Mouse (Mus musculus): ENCODE results near the gene Ndufv3.

The Ndufv3 gene

GRCm38 (mm10) chr17:31519946-31520838, at the start of gene Ndufv3, which contains the start of gene Wdr4:
Ndufv3 (plus strand) TSS chr17:31520115.
Wdr4 (minus strand) TSS chr17:31519980.
- DNase-seq (ENCODE audit: low read depth): peak; percentile 100

- no peak for DNase-seq (ENCODE audit: low read depth)
Measured at GRCm38 (mm10) chr17:31470766-31471418, 49.0 kb upstream of the Ndufv3 start.

- DNase-seq (ENCODE audit: low read depth): no peak
Measured at GRCm38 (mm10) chr17:31474388-31474787, 45.5 kb upstream of the Ndufv3 start.

GRCm38 (mm10) chr17:31478606-31479005, 41.3 kb upstream of the Ndufv3 start:
- no peak for DNase-seq (ENCODE audit: low read depth)

- DNase-seq (ENCODE audit: low read depth): no peak
Measured at GRCm38 (mm10) chr17:31479108-31479844, 40.6 kb upstream of the Ndufv3 start.

GRCm38 (mm10) chr17:31486616-31487198, 33.2 kb upstream of the Ndufv3 start:
- no peak for DNase-seq (ENCODE audit: low read depth)

- no peak for DNase-seq (ENCODE audit: low read depth)
Measured at GRCm38 (mm10) chr17:31487433-31488060, 32.4 kb upstream of the Ndufv3 start.

- no peak for DNase-seq (ENCODE audit: low read depth)
Measured at GRCm38 (mm10) chr17:31491355-31491754, 28.6 kb upstream of the Ndufv3 start.

- DNase-seq (ENCODE audit: low read depth): peak; percentile 86
Measured at GRCm38 (mm10) chr17:31492416-31492815, 27.5 kb upstream of the Ndufv3 start.

- no peak for DNase-seq (ENCODE audit: low read depth)
Measured at GRCm38 (mm10) chr17:31494989-31495388, 24.9 kb upstream of the Ndufv3 start.

- DNase-seq (ENCODE audit: low read depth): no peak
Measured at GRCm38 (mm10) chr17:31497726-31498125, 22.2 kb upstream of the Ndufv3 start.

GRCm38 (mm10) chr17:31499725-31500124, 20.2 kb upstream of the Ndufv3 start:
- DNase-seq (ENCODE audit: low read depth): no peak

- no peak for DNase-seq (ENCODE audit: low read depth)
Measured at GRCm38 (mm10) chr17:31500416-31500815, 19.5 kb upstream of the Ndufv3 start.

- DNase-seq (ENCODE audit: low read depth): no peak
Measured at GRCm38 (mm10) chr17:31500908-31501307, 19.0 kb upstream of the Ndufv3 start.

GRCm38 (mm10) chr17:31502261-31502927, 17.5 kb upstream of the Ndufv3 start:
- DNase-seq (ENCODE audit: low read depth): no peak

- no peak for DNase-seq (ENCODE audit: low read depth)
Measured at GRCm38 (mm10) chr17:31503337-31503736, 16.6 kb upstream of the Ndufv3 start.

GRCm38 (mm10) chr17:31503936-31504335, 16.0 kb upstream of the Ndufv3 start:
- DNase-seq (ENCODE audit: low read depth): no peak

GRCm38 (mm10) chr17:31505013-31505412, 14.9 kb upstream of the Ndufv3 start:
- no peak for DNase-seq (ENCODE audit: low read depth)

- no peak for DNase-seq (ENCODE audit: low read depth)
Measured at GRCm38 (mm10) chr17:31506282-31506681, 13.6 kb upstream of the Ndufv3 start.

- DNase-seq (ENCODE audit: low read depth): peak; percentile 14
Measured at GRCm38 (mm10) chr17:31510944-31511343, 9.0 kb upstream of the Ndufv3 start.
